27 mouse cellular contexts compared by ENCODE assay signal in the genomic region with DNA sequence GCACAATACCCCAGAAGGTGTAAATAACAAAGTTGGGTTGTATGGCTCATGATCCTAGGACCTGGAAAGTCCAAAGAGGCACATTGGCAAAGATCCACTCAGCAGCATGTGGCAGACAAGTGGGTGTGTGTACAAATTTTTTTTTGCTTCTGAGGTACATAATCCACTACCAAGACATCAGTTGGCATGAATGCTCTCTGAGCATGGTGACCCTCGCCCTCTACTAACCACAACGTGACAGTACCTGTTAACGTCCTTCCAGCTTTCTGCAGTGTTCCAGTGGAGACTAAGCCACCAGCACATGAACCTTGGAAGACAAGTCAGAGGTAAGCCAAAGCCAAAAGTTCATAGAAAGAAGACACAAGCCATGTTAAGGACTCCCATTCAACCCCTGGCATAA.
DNase-seq lines count a peak whose midpoint lies in the region; ATAC-seq lines count a peak whose summit lies in the region.
"Had no signal": no experiment of that assay in that cellular context is flagged by ENCODE, and none has a peak within 500 bp of the region (broad histone marks: within the 10 kb centered on the region; RNA-seq: fewer than 3 reads in every experiment).

No protein-coding gene starts in this region.

- no peak for ATAC-seq in kidney, embryonic 14.5 days (ENCODE audit: low FRiP score, low TSS enrichment)
- ATAC-seq: forebrain, embryonic 14.5 days; forebrain, postnatal 0 days; Patski had no signal

- no peaks in the 10 kb centered on the region for H3K9me3 ChIP-seq in kidney, embryonic 14.5 days (ENCODE audit: control insufficient read depth, low read length)
- H3K9me3 ChIP-seq: embryonic facial prominence, embryonic 12.5 days; embryonic facial prominence, embryonic 15.5 days; G1E; heart, embryonic 10.5 days; heart, embryonic 13.5 days; hindbrain, embryonic 12.5 days; hindbrain, embryonic 15.5 days had no signal

- DNase-seq in kidney, adult 11 months, result peak; percentile 73
- DNase-seq in kidney, postnatal 4 days, result no peak
- DNase-seq in kidney, adult 8-10 months, result peak; percentile 49 to 69
- DNase-seq in kidney, postnatal 25 days, result peak; percentile 43 to 77
- DNase-seq in cerebellum, postnatal 25 days, result no peak
- DNase-seq: adrenal gland, postnatal 10 days; adrenal gland, postnatal 36 days; B cell, adult 2 months; cerebellum, adult 18-20 months; cerebellum, adult 9-10 months; cerebellum, postnatal 14 days; forebrain, postnatal 0 days; gastrocnemius, adult 2 months; gastrocnemius, postnatal 25 days; heart, adult 2 months; heart, postnatal 14 days had no signal

- peaks cover 6% of the 10 kb centered on the region; the same call in 1 of the 2 replicates for H3K4me1 ChIP-seq in kidney, embryonic 14.5 days (ENCODE audit: control insufficient read depth, insufficient read depth, low read length)
- H3K4me1 ChIP-seq: embryonic facial prominence, embryonic 12.5 days; embryonic facial prominence, embryonic 15.5 days; heart, embryonic 10.5 days; heart, embryonic 13.5 days had no signal

- no peaks in the 10 kb centered on the region for H3K27me3 ChIP-seq in kidney, embryonic 14.5 days (ENCODE audit: control insufficient read depth, insufficient read depth, low read length)
- H3K27me3 ChIP-seq: CH12.LX; embryonic facial prominence, embryonic 12.5 days; embryonic facial prominence, embryonic 15.5 days; heart, embryonic 13.5 days; hindbrain, embryonic 12.5 days; hindbrain, embryonic 15.5 days; Patski had no signal

- WGBS in kidney, embryonic 14.5 days, result 89% methylated on average over 3 of the region's 3 CpGs

- no peak overlapping the region for H3K4me3 ChIP-seq in kidney, embryonic 14.5 days (ENCODE audit: low read length)
- H3K4me3 ChIP-seq: embryonic facial prominence, embryonic 12.5 days; embryonic facial prominence, embryonic 15.5 days; gastrocnemius, adult 2 months; heart, adult 2 months; heart, embryonic 10.5 days; heart, embryonic 13.5 days; hindbrain, embryonic 12.5 days; hindbrain, embryonic 15.5 days had no signal

- no peaks in the 10 kb centered on the region for H3K36me3 ChIP-seq in kidney, embryonic 14.5 days (ENCODE audit: control insufficient read depth, insufficient read depth, low read length)
- H3K36me3 ChIP-seq: embryonic facial prominence, embryonic 12.5 days; embryonic facial prominence, embryonic 15.5 days; G1E; heart, embryonic 10.5 days; heart, embryonic 13.5 days; hindbrain, embryonic 12.5 days; hindbrain, embryonic 15.5 days had no signal

- no peak overlapping the region for H3K9ac ChIP-seq in kidney, embryonic 14.5 days (ENCODE audit: low read depth, low read length)
- H3K9ac ChIP-seq: embryonic facial prominence, embryonic 12.5 days; embryonic facial prominence, embryonic 15.5 days; forebrain, postnatal 0 days; heart, embryonic 13.5 days; hindbrain, embryonic 12.5 days; hindbrain, embryonic 15.5 days had no signal

- no peak overlapping the region for H3K27ac ChIP-seq in kidney, embryonic 14.5 days (ENCODE audit: low read depth, low read length)
- H3K27ac ChIP-seq: embryonic facial prominence, embryonic 12.5 days; embryonic facial prominence, embryonic 15.5 days; gastrocnemius, adult 2 months; heart, adult 2 months; heart, embryonic 10.5 days; heart, embryonic 13.5 days; hindbrain, embryonic 12.5 days; hindbrain, embryonic 15.5 days had no signal

- H3K4me2 ChIP-seq in kidney, embryonic 14.5 days (replicated peaks; ENCODE audit: low read depth, low read length), result no peak overlapping the region
- H3K4me2 ChIP-seq: embryonic facial prominence, embryonic 12.5 days; embryonic facial prominence, embryonic 15.5 days; heart, embryonic 13.5 days; hindbrain, embryonic 12.5 days; hindbrain, embryonic 15.5 days had no signal

Comparison
In these comparisons a context has a peak if more than half of its experiments do, and no peak if none do; other contexts are left out.
1. DNase-seq: peak in kidney, adult 11 months (single experiment), kidney, adult 8-10 months (2 of 2) and kidney, postnatal 25 days (2 of 2); none in kidney, postnatal 4 days (0 of 2) and cerebellum, postnatal 25 days (0 of 2).